Mouse (Mus musculus): ENCODE data around the gene Nrp1.

The Nrp1 gene

GRCm38 (mm10) chr8:128505866-128506265 lies 147.5 kb downstream of the Nrp1 start:
- DNase-seq (ENCODE audit: low spot score in 2 of 2): no peak

- no peak for DNase-seq (ENCODE audit: low spot score in 2 of 2)
These were observed 150.3 kb downstream of the Nrp1 start for GRCm38 (mm10) chr8:128508723-128509122.

- no peak for DNase-seq (ENCODE audit: low spot score in 2 of 2)
These were observed 152.6 kb downstream of the Nrp1 start for GRCm38 (mm10) chr8:128511021-128511420.

GRCm38 (mm10) chr8:128511732-128512131 lies 153.3 kb downstream of the Nrp1 start:
- no peak for DNase-seq (ENCODE audit: low spot score in 2 of 2)

- no peak for DNase-seq (ENCODE audit: low spot score in 2 of 2)
These were observed 158.5 kb downstream of the Nrp1 start for GRCm38 (mm10) chr8:128516846-128517446.

GRCm38 (mm10) chr8:128517546-128518102 lies 159.2 kb downstream of the Nrp1 start:
- DNase-seq (ENCODE audit: low spot score in 2 of 2): no peak

- no peak for DNase-seq (ENCODE audit: low spot score in 2 of 2)
These were observed 161.0 kb downstream of the Nrp1 start for GRCm38 (mm10) chr8:128519366-128519765.

- no peak for DNase-seq (ENCODE audit: low spot score in 2 of 2)
These were observed 165.4 kb downstream of the Nrp1 start for GRCm38 (mm10) chr8:128523825-128524224.

- no peak for DNase-seq (ENCODE audit: low spot score in 2 of 2)
These were observed 167.5 kb downstream of the Nrp1 start for GRCm38 (mm10) chr8:128525912-128526311.

- DNase-seq (ENCODE audit: low spot score in 2 of 2): no peak
These were observed 170.4 kb downstream of the Nrp1 start for GRCm38 (mm10) chr8:128528591-128529383.

GRCm38 (mm10) chr8:128534442-128534871 lies 176.1 kb downstream of the Nrp1 start:
- no peak for DNase-seq (ENCODE audit: low spot score in 2 of 2)

GRCm38 (mm10) chr8:128535685-128536084 lies 177.3 kb downstream of the Nrp1 start:
- no peak for DNase-seq (ENCODE audit: low spot score in 2 of 2)

- DNase-seq (ENCODE audit: low spot score in 2 of 2): no peak
These were observed 180.0 kb downstream of the Nrp1 start for GRCm38 (mm10) chr8:128538378-128538777.

GRCm38 (mm10) chr8:128541355-128542090 lies 183.1 kb downstream of the Nrp1 start:
- DNase-seq (ENCODE audit: low spot score in 2 of 2): no peak

- no peak for DNase-seq (ENCODE audit: low spot score in 2 of 2)
These were observed 185.9 kb downstream of the Nrp1 start for GRCm38 (mm10) chr8:128544128-128544846.

GRCm38 (mm10) chr8:128546287-128546686 lies 187.9 kb downstream of the Nrp1 start:
- no peak for DNase-seq (ENCODE audit: low spot score in 2 of 2)

GRCm38 (mm10) chr8:128547361-128547760 lies 189.0 kb downstream of the Nrp1 start:
- no peak for DNase-seq (ENCODE audit: low spot score in 2 of 2)

- no peak for DNase-seq (ENCODE audit: low spot score in 2 of 2)
These were observed 191.3 kb downstream of the Nrp1 start for GRCm38 (mm10) chr8:128549738-128550137.

- DNase-seq (ENCODE audit: low spot score in 2 of 2): peak; percentile 11 to 22
These were observed 193.2 kb downstream of the Nrp1 start for GRCm38 (mm10) chr8:128551421-128552139.
